Mouse (Mus musculus) ES-E14 (cell line): ENCODE measurements around the gene Olfr282.
"Not testable (repeated sequence)": the region's sequence is repeated elsewhere in the genome, so short reads cannot be mapped to it uniquely, and the experiment has no call there.

ENCODE experiments used
- CHD2 ChIP-seq: IDR thresholded peaks from 2 replicates; pipeline ENCODE4 v1.6.1; 2014; ENCODE audit warnings: mild to moderate bottlenecking, low read depth, low read length, inconsistent platforms
- HCFC1 ChIP-seq: IDR thresholded peaks from 2 replicates; pipeline ENCODE4 v1.6.1; 2012; ENCODE audit warnings: low read length, inconsistent platforms, borderline replicate concordance; ENCODE audit not compliant: insufficient read depth
- ZC3H11A ChIP-seq: IDR thresholded peaks from 2 replicates; pipeline ENCODE4 v1.6.1; 2012; ENCODE audit warnings: low read depth, mild to moderate bottlenecking, inconsistent platforms, low read length, borderline replicate concordance

DNA sequence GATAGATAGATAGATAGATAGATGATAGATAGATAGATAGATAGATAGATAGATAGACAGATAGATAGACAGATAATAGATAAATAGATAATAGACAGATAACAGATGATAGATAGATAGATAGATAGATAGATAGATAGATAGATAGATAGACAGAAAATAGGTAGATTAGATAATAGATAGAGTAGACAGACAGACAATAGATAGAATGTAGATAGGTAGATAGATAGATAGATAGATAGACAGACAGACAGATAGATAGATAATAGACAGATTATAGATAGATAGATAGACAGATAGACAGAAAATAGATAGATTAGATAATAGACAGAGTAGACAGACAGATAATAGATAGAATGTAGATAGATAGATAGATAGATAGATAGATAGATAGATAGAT, 14.2 kb upstream of the Olfr282 start:
- not testable (repeated sequence) for TF ChIP-seq CHD2, ZC3H11A, HCFC1
